Mouse (Mus musculus) heart, postnatal 0 days (tissue): ENCODE results near the gene Tcf12.

Experiments
- CTCF ChIP-seq: IDR thresholded peaks from 2 replicates; pipeline ENCODE4 v1.5.1; 2016; ENCODE audit warnings: antibody characterized with exemption, control low read depth, low read depth
- EP300 ChIP-seq: IDR thresholded peaks from 2 replicates; pipeline ENCODE4 v1.6.1; 2016; ENCODE audit warnings: antibody characterized with exemption, low read depth

DNA sequence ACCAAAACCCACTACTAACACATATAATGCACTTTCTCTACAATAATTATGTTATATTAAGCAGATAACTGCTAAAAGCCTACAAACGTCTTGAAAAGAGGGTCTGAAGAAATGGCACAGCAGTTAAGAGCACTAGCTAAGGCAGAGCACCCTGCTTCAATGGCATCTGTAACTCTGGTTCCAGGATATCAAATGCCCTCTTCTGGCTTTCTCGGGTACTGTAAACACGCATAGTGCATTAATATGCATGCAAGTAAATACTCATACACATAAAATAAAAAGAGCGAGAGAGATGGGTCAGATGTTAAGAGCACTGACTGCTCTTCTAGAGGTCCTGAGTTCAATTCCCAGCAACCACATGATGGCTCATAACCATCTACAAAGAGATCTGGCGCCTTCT is 17.0 kb downstream of the Tcf12 start:
- TF ChIP-seq CTCF (peak; percentile 37), EP300 (no peak)
